Comparison of ENCODE assay signal across 15 mouse cellular contexts in genomic region chr15:77113591-77113990, GRCm38 (mm10).
"Had no signal": no experiment of that assay in that cellular context is flagged by ENCODE, and none has a peak within 500 bp of the region (broad histone marks: within the 10 kb centered on the region; RNA-seq: fewer than 3 reads in every experiment).

No protein-coding gene starts in this region.

- H3K4me2 ChIP-seq: liver, embryonic 11.5 days; lung, embryonic 14.5 days; midbrain, embryonic 12.5 days; stomach, embryonic 15.5 days had no signal

- H3K27ac ChIP-seq: kidney, postnatal 0 days; layer of hippocampus, adult 2 months; liver, embryonic 14.5 days; macrophage; midbrain, embryonic 12.5 days; stomach, embryonic 15.5 days had no signal

- H3K9ac ChIP-seq: liver, embryonic 14.5 days; liver, postnatal 0 days; lung, embryonic 14.5 days; midbrain, embryonic 12.5 days; stomach, embryonic 15.5 days had no signal

- H3K4me1 ChIP-seq: midbrain, embryonic 12.5 days; stomach, embryonic 15.5 days had no signal

- H3K4me3 ChIP-seq: layer of hippocampus, adult 2 months; midbrain, embryonic 12.5 days; stomach, embryonic 15.5 days had no signal

- DNase-seq: kidney, postnatal 25 days; layer of hippocampus, adult 9-11 months; liver, postnatal 0 days; lung, embryonic 14.5 days; right cerebral cortex, postnatal 14 days; right cerebral cortex, postnatal 4 days; thymus, postnatal 25 days had no signal

- H3K27me3 ChIP-seq: midbrain, embryonic 12.5 days; stomach, embryonic 15.5 days had no signal

- ATAC-seq: liver, postnatal 0 days; lung, postnatal 0 days had no signal

- H3K9me3 ChIP-seq: midbrain, embryonic 12.5 days; stomach, embryonic 15.5 days had no signal
